Mouse (Mus musculus): ENCODE results near the gene Recql. TPM values are rescaled to one million over a fixed set of nuclear protein-coding genes. Genes with fewer than 3 reads are reported as not detected.

The Recql gene
- polyA plus RNA-seq, 1 experiment, result 15.6 TPM

DNA sequence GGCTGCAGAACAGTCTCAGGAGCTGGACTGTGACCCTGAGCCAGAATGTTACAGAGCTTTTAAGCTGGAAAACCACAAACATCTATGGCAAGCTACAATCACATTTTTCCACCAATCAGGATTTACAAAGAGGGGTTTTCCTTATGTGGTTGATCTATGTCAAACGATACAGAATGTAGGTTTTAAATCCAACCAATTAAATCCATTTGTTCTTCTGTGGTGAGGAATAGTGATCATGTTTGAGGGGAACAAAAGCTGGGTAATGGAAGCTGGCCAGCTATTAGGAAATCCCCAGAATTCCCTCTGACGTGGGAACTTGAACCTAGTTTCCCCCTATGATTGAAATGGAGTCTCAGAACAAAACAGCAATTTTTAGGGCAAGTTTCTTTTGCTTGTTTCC lies 47.9 kb downstream of the Recql start:
- H3K36me3 ChIP-seq (ENCODE audit: control insufficient read depth, insufficient read depth), result no peaks in the 10 kb centered on the region
- TF ChIP-seq FOSL1 (IDR thresholded peaks at IDR 0.05; ENCODE audit: insufficient read depth, low read length, poor library complexity, severe bottlenecking) (no peak), MYOG (IDR thresholded peaks at IDR 0.05; ENCODE audit: control insufficient read depth, extremely low read depth, insufficient read length) (no peak), USF1 (IDR thresholded peaks at IDR 0.05; ENCODE audit: low read depth) (no peak), MAX (IDR thresholded peaks at IDR 0.05) (no peak), MYOD1 (IDR thresholded peaks at IDR 0.05; ENCODE audit: control insufficient read depth, insufficient read length, low read depth) (no peak), CEBPB (IDR thresholded peaks at IDR 0.05; ENCODE audit: low read depth) (no peak), CTCF (IDR thresholded peaks at IDR 0.05; ENCODE audit: control insufficient read depth, insufficient read depth, insufficient read length) (no peak)
- no peak overlapping the region for H3ac ChIP-seq (ENCODE audit: control insufficient read depth, insufficient read length, low read depth)
- H3K79me3 ChIP-seq (ENCODE audit: low read depth), result no peaks in the 10 kb centered on the region
- no peak overlapping the region for H3K4me3 ChIP-seq (ENCODE audit: insufficient read depth, poor library complexity, severe bottlenecking)
- no peaks in the 10 kb centered on the region for H3K79me2 ChIP-seq (ENCODE audit: control insufficient read depth, insufficient read depth)
- no peaks in the 10 kb centered on the region for H3K27me3 ChIP-seq (ENCODE audit: control insufficient read depth, insufficient read depth, insufficient read length)

GRCm38 (mm10) chr6:142329201-142329600 lies 57.7 kb downstream of the Recql start:
- Histone ChIP-seq H3K36me3 (ENCODE audit: control insufficient read depth, insufficient read depth) (no peaks in the 10 kb centered on the region), H3K27me3 (ENCODE audit: control insufficient read depth, insufficient read depth, insufficient read length) (no peaks in the 10 kb centered on the region), H3K79me2 (ENCODE audit: control insufficient read depth, insufficient read depth) (no peaks in the 10 kb centered on the region), H3K79me3 (ENCODE audit: low read depth) (no peaks in the 10 kb centered on the region), H3K4me3 (ENCODE audit: insufficient read depth, poor library complexity, severe bottlenecking) (no peak overlapping the region), H3ac (ENCODE audit: control insufficient read depth, insufficient read length, low read depth) (no peak overlapping the region)
- TF ChIP-seq MYOD1 (IDR thresholded peaks at IDR 0.05; ENCODE audit: control insufficient read depth, insufficient read length, low read depth) (no peak), USF1 (IDR thresholded peaks at IDR 0.05; ENCODE audit: low read depth) (no peak), CTCF (IDR thresholded peaks at IDR 0.05; ENCODE audit: control insufficient read depth, insufficient read depth, insufficient read length) (no peak), MAX (IDR thresholded peaks at IDR 0.05) (no peak), CEBPB (IDR thresholded peaks at IDR 0.05; ENCODE audit: low read depth) (no peak)

DNA sequence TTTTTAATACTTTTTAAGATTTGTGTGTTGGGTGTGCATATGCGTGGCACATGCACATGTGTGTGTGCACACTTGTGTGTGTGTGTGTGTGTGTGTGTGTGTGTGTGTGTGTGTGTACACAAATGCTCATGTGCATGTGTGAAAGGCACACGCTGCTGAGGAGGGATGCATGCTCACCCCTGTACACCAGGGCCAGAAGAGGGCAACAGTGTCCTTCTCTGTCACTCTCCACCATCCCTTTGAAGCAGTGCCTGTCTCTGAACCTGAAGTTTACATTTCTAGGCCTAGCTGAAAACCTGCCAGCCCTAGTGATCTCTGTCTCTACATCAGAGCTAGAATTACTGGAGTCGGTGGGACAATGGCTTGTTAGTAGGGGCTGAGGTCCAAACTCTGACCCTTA lies 60.3 kb downstream of the Recql start:
- Histone ChIP-seq H3ac (ENCODE audit: control insufficient read depth, insufficient read length, low read depth) (no peak overlapping the region), H3K79me3 (ENCODE audit: low read depth) (no peaks in the 10 kb centered on the region), H3K79me2 (ENCODE audit: control insufficient read depth, insufficient read depth) (no peaks in the 10 kb centered on the region), H3K27me3 (ENCODE audit: control insufficient read depth, insufficient read depth, insufficient read length) (no peaks in the 10 kb centered on the region), H3K4me3 (ENCODE audit: insufficient read depth, poor library complexity, severe bottlenecking) (no peak overlapping the region), H3K36me3 (ENCODE audit: control insufficient read depth, insufficient read depth) (no peaks in the 10 kb centered on the region)
- no peak for TF ChIP-seq MAX (IDR thresholded peaks at IDR 0.05)
- no peak for TF ChIP-seq USF1 (IDR thresholded peaks at IDR 0.05; ENCODE audit: low read depth)
- TF ChIP-seq MYOG (IDR thresholded peaks at IDR 0.05; ENCODE audit: control insufficient read depth, extremely low read depth, insufficient read length), result no peak
- no peak for TF ChIP-seq MYOD1 (IDR thresholded peaks at IDR 0.05; ENCODE audit: control insufficient read depth, insufficient read length, low read depth)
- no peak for TF ChIP-seq FOSL1 (IDR thresholded peaks at IDR 0.05; ENCODE audit: insufficient read depth, low read length, poor library complexity, severe bottlenecking)
- no peak for TF ChIP-seq CTCF (IDR thresholded peaks at IDR 0.05; ENCODE audit: control insufficient read depth, insufficient read depth, insufficient read length)
- TF ChIP-seq CEBPB (IDR thresholded peaks at IDR 0.05; ENCODE audit: low read depth), result no peak

GRCm38 (mm10) chr6:142322881-142323280 lies 64.0 kb downstream of the Recql start, which contains the start of gene Slco1a5:
Gene Slco1a5 (minus strand): TSS chr6:142322981.
- Histone ChIP-seq H3K27me3 (ENCODE audit: control insufficient read depth, insufficient read depth, insufficient read length) (no peaks in the 10 kb centered on the region), H3K4me3 (ENCODE audit: insufficient read depth, poor library complexity, severe bottlenecking) (no peak within 1 kb of the TSS), H3K79me3 (ENCODE audit: low read depth) (no peaks in the 10 kb centered on the region), H3K79me2 (ENCODE audit: control insufficient read depth, insufficient read depth) (no peaks in the 10 kb centered on the region), H3K36me3 (ENCODE audit: control insufficient read depth, insufficient read depth) (no peaks in the 10 kb centered on the region), H3ac (ENCODE audit: control insufficient read depth, insufficient read length, low read depth) (no peak within 1 kb of the TSS)
- TF ChIP-seq MAX (IDR thresholded peaks at IDR 0.05) (no peak), MYOD1 (IDR thresholded peaks at IDR 0.05; ENCODE audit: control insufficient read depth, insufficient read length, low read depth) (no peak), CEBPB (IDR thresholded peaks at IDR 0.05; ENCODE audit: low read depth) (no peak), CTCF (IDR thresholded peaks at IDR 0.05; ENCODE audit: control insufficient read depth, insufficient read depth, insufficient read length) (no peak), FOSL1 (IDR thresholded peaks at IDR 0.05; ENCODE audit: insufficient read depth, low read length, poor library complexity, severe bottlenecking) (no peak), MYOG (IDR thresholded peaks at IDR 0.05; ENCODE audit: control insufficient read depth, extremely low read depth, insufficient read length) (no peak), USF1 (IDR thresholded peaks at IDR 0.05; ENCODE audit: low read depth) (no peak)

- no peaks in the 10 kb centered on the region for H3K79me2 ChIP-seq (ENCODE audit: control insufficient read depth, insufficient read depth)
- no peaks in the 10 kb centered on the region for H3K79me3 ChIP-seq (ENCODE audit: low read depth)
- TF ChIP-seq MYOD1 (IDR thresholded peaks at IDR 0.05; ENCODE audit: control insufficient read depth, insufficient read length, low read depth), result no peak
- TF ChIP-seq FOSL1 (IDR thresholded peaks at IDR 0.05; ENCODE audit: insufficient read depth, low read length, poor library complexity, severe bottlenecking), result no peak
- no peak for TF ChIP-seq MYOG (IDR thresholded peaks at IDR 0.05; ENCODE audit: control insufficient read depth, extremely low read depth, insufficient read length)
- no peak for TF ChIP-seq CEBPB (IDR thresholded peaks at IDR 0.05; ENCODE audit: low read depth)
- H3K4me3 ChIP-seq (ENCODE audit: insufficient read depth, poor library complexity, severe bottlenecking), result no peak overlapping the region
- no peaks in the 10 kb centered on the region for H3K36me3 ChIP-seq (ENCODE audit: control insufficient read depth, insufficient read depth)
- no peak overlapping the region for H3ac ChIP-seq (ENCODE audit: control insufficient read depth, insufficient read length, low read depth)
- no peaks in the 10 kb centered on the region for H3K27me3 ChIP-seq (ENCODE audit: control insufficient read depth, insufficient read depth, insufficient read length)
These were observed 69.8 kb downstream of the Recql start for GRCm38 (mm10) chr6:142317106-142317505.

DNA sequence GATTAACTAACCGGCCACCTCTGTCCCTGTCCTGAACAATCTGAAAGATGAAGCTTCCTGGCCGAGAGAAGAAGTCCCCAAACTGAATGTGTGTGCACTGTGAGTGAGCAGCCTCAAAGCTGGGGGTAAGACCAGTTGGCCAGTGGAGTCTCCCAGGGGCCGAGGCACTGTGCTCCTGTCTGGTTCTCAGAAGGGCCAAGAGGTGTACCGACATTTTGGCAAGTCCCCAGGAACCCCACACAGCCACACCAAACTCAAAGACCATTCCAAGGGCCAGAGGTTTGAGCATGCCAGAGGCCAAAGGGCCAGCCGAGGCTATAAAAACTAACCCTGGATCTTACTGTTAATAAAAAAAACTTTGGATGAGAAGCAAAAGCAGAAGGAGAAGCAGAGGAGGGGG lies 72.6 kb downstream of the Recql start:
- Histone ChIP-seq H3ac (ENCODE audit: control insufficient read depth, insufficient read length, low read depth) (no peak overlapping the region), H3K27me3 (ENCODE audit: control insufficient read depth, insufficient read depth, insufficient read length) (no peaks in the 10 kb centered on the region), H3K4me3 (ENCODE audit: insufficient read depth, poor library complexity, severe bottlenecking) (no peak overlapping the region), H3K79me2 (ENCODE audit: control insufficient read depth, insufficient read depth) (no peaks in the 10 kb centered on the region), H3K36me3 (ENCODE audit: control insufficient read depth, insufficient read depth) (no peaks in the 10 kb centered on the region), H3K79me3 (ENCODE audit: low read depth) (no peaks in the 10 kb centered on the region)
- no peak for TF ChIP-seq CTCF (IDR thresholded peaks at IDR 0.05; ENCODE audit: control insufficient read depth, insufficient read depth, insufficient read length)
- TF ChIP-seq MYOG (IDR thresholded peaks at IDR 0.05; ENCODE audit: control insufficient read depth, extremely low read depth, insufficient read length), result no peak
